Mouse (Mus musculus): Measurements from ENCODE around the gene Gcm1. TPM values are rescaled to one million over a fixed set of nuclear protein-coding genes. Genes with fewer than 3 reads are reported as not detected.

The Gcm1 gene
- not detected for polyA plus RNA-seq (2017; shearing (Covaris generic))

DNA sequence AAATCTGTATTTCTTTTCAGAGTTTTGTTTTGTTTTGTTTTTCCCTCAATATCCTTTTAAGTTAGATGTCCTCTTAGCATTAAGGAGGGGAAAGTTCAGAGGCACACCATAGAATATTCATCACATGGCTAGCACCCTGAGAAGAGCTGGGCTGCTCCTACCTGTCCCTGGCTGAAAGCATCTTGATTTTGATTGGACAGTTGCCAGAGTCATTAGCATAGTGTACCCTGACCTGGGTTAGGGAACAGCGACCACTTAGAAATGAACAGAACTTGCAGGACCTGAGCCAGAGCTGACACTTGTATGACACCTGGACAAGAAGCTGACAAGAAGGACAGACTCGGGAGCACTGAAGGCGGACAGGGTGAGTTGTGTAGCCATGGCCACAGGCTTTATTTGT is at the start of gene Gcm1:
Gcm1 (plus strand) TSS at position 248 of the 400 bp plus-strand sequence.

DNA sequence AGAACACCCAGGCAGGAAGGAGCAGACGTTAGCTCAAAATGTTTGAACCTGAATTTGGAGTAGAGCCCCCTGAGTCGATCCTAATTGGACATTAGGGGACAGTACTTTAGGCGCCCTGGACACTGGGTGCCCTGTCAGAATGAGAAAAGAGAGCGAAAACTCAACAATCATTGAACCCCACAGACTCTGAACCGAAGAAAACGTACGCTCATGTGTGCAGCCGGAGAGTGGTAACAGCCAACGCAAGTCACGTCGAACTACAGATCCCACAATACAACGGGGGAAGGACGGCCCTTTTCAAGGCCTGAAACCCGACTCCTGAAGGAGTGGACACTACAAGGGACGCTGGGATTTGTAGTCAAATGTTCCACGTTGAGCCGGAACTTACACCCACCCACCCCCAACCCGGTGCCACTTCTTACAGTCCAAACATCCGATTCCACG is 57.1 kb downstream of the Gcm1 start, which contains the start of the genes Fbxo9 and Ick:
Fbxo9 (minus strand) TSS at position 270 of the 444 bp plus-strand sequence.
Ick (plus strand) TSS at position 397 of the 444 bp plus-strand sequence.

Other genes starting within 250 kb of the Gcm1 start
- 197 TPM for gene Elovl5, start 134.6 kb upstream of the Gcm1 start, polyA plus RNA-seq (2017; shearing (Covaris generic))
- 88.6 TPM for gene Fbxo9, start 57.1 kb downstream of the Gcm1 start, polyA plus RNA-seq (2017; shearing (Covaris generic))
- gene Ick, start 57.3 kb downstream of the Gcm1 start, polyA plus RNA-seq (2017; shearing (Covaris generic)), result 8.4 TPM
- 3.1 TPM for gene Gsta4, start 130.8 kb downstream of the Gcm1 start, polyA plus RNA-seq (2017; shearing (Covaris generic))
- gene Gsta1, start 178.7 kb downstream of the Gcm1 start, polyA plus RNA-seq (2017; shearing (Covaris generic)), result not detected
- gene Gm3776, start 205.2 kb downstream of the Gcm1 start, polyA plus RNA-seq (2017; shearing (Covaris generic)), result not detected
- gene Gm10639, start 238.0 kb downstream of the Gcm1 start, polyA plus RNA-seq (2017; shearing (Covaris generic)), result not detected